Mouse (Mus musculus) granulocyte monocyte progenitor cell, adult 5-6 weeks (primary cell): Measurements from ENCODE around the gene Dars2. TPM values are rescaled to one million over a fixed set of nuclear protein-coding genes. Genes with fewer than 3 reads are reported as not detected.

Source experiments
- ATAC-seq: replicated peaks from 2 replicates; pipeline ENCODE4 v1.8.0; 2016; ENCODE audit warnings: mild to moderate bottlenecking, moderate TSS enrichment, inconsistent platforms; ENCODE audit not compliant: poor library complexity, severe bottlenecking
- total RNA-seq, 2 experiments: library from RNA; stranded (forward) in 1 of 2; stranded (reverse) in 1 of 2; fragments of 200-712, 200-1000 nt in 1 of 2; fragments of >200 nt in 1 of 2; fragmentation: Nextera tagmentation in 1 of 2; gene quantifications; 2 replicates each; pipeline ENCODE4 v1.2.3; 2014 to 2017

Dars2 gene
- 42.5 and 44.6 TPM in 2 replicates for total RNA-seq (2014; fragmentation: Nextera tagmentation)
- 27.6 and 33.5 TPM in 2 replicates for total RNA-seq (2017)

DNA sequence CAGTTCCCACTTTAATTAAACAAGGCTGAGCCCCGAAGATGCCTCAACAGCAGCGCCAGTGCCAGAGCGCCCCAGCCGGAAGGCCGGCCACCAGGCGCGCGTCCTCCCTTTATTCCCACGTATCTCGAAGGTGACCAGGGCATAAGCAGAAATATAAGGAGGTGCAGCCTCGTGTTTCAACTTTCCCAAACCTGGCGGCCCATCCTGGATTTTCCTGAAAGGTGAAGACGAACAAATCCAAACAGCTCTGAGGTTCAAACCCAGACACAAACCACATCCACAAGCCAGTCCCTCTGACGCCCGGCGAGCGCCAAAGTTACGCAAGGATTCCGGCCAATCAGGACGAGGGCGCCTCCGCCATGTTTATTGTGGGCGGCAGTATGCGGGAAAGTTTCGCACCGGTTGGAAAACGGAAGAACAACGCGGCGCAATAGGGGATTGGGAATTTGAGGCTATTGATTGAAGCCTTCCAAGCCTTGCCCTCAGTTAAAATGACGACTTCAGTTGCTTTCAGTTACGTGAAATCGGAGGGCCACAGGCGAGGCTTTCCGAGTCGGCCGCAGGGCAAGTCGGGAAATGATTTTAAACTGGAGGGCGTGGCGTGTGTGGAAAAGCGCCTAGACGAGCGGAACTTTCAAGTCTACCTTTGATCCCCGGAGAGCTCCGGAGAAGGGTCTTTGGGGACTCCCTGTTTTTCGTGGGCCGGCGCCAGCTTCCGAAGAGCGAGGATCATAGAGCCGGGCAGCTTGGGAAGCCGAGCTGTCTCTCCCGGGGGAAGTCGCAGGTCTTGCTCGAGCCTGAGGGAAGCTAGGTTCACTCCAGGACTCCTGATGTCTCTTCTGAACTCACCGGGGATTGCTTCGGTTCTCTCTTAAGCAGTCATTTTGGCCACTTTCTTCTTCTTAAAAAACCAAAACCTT lies at the start of gene Dars2, which contains the start of gene Cenpl:
Gene Dars2 (minus strand): TSS at position 307 of the 920 bp plus-strand sequence.
Gene Cenpl (plus strand): TSS at position 362 of the 920 bp plus-strand sequence.
- peak; percentile 88 for ATAC-seq

DNA sequence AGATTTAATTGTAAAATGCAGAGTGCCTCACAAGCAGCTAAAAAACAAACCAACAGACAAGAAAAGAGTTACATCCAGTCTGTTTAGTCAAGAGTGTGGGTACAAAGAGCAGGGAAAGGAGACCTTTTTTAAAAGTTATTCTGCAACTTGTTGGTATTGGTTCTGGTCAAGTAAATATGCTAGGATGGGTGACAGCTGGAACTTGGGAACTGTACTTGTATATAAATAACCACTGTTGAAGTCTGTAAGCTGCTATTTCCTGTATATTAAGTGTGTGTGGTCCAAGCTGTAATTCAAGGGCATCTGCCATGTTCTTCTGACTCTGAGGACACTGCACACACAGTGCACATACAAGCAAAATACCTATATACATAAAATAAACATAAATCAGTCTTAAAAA lies 44.1 kb upstream of the Dars2 start:
- no peak for ATAC-seq

DNA sequence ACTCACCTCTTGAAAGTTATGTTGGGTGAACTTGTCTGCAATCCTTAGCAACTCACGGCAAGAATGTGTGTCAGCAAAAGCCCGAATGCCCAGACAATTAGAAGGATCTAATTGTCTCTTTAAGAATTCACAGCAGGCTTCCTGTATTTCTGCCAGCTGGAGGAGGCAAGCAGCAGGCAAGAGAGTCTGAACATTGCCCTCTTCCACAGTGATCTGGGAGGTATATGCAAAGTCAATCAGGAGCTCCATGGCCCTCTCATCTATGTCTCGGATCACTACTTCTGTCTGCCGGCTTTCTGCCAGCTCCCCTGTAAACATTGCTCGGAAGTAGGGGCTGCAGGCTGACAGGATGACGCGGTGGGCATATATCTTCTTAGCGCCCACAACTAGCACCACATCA lies 38.8 kb upstream of the Dars2 start:
- ATAC-seq, result no peak

DNA sequence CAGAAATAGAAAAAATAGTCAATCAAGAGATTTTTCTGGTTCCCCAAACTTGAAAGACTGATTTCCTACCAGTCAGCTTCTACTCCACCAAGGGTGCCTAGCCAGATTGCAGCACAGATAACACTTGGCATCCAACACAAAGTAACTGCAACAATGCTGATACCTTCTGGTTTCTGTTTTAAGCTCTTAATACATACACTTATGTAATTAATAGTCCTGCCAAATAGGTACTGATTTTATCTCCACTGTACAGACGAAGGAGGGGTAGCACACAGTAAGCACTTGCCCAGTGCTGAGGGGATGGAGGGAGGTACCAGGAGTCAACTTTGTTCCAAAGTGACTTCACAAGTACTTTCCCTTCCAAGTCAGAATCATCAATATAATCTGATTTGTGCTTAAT lies 33.4 kb upstream of the Dars2 start:
- no peak for ATAC-seq

DNA sequence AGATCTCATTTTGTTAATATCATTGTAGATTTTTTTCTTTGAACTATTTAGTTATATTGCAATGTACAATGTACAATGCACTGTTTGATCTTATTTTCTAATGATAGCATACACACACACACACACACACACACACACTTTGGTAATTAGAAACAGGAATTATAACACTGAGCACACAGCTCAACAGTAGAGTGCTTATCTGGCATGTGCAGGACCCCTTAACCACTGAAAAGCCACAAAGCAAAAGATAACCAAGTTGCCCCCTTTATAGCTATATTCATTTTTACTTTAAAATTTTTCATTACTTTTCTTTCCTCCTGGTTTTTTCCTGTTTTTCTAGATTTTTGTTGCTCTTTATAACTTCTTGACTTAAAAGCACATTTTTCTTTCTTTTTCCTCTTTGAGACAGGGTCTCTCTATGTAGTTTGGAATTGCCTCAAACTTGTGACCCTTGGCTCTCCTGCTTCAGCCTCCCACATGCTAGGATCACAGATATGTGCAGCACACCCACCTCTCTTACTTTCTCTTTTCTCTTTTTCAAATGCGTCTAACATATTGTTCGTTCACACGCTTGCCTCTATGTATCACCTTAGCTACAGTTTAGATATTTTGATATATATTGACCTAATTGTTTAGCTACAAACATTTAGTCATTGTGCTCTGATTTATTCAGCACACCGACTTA lies 29.4 kb upstream of the Dars2 start:
- no peak for ATAC-seq

DNA sequence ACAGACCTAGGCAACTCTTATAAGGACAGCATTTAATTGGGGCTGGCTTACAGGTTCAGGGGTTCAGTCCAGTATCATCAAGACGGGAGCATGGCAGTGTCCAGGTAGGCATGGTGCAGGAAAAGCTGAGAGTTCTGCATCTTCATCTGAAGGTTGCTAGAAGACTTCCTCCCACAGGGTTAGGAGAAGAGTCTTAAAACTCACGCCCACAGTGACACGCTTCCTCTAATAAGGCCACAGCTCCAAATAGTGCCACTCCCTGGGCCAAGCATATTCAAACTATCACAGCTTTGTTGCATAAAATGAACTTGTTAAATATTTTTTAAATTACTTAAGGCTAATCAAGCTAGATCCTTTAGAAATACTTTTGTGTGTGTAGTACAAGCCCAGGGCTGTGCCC lies 6.8 kb upstream of the Dars2 start:
- peak; percentile 55 for ATAC-seq

DNA sequence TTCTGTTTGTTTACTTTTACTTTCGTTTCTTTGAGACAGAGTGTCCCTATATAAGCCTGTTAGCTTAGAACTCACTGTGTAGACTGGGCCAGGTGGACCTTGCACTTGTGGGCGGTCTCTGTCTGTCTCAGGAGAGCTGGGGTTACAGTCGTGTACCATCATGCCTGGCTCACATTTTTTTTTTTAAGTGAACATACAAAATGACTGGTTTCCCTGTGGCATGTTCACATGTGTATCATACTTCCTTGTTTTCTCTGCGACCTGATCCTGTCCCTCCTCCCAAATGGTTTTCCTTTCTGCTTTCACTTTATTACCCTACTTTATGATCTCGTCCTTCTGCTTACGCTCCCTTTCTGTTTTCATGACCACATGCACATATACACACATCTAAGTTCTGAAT lies 5.8 kb upstream of the Dars2 start:
- ATAC-seq, result peak; percentile 75

DNA sequence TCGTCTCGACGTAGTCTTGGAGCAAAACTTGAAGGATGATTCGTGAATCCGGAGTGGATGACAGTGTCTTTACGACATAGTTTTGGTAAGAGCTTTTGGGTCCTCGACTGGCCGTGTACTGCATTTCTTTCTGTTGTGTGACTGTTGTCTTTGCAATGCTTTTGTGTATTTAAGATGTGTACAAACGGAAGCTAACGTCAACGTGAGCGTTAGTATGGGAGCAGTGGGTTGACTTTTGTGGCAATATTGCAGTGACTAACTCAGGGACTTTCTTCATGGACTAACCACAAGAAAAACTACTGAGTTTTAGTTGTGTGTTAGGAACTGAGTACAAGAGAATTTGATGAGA lies 788 bp upstream of the Dars2 start:
- peak; percentile 15 for ATAC-seq

DNA sequence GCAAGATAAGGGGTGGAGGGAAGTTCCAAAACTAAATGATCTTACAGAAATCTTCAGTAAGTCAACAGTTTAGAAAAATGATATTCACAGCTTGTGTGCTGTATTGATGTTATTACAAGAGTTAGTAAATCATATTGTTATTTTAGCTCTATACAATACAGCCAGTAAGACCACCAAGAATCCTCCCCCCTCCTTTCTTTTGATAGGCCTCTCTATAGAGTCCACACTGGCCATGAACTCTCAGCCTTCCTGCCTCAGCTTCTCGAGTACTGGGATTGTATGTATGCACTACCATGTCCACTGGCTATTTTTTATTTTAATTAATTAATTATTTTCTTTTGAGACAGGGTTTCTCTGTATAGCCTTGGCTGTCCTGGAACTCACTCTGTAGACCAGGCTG lies 7.1 kb downstream of the Dars2 start:
- ATAC-seq, result no peak

DNA sequence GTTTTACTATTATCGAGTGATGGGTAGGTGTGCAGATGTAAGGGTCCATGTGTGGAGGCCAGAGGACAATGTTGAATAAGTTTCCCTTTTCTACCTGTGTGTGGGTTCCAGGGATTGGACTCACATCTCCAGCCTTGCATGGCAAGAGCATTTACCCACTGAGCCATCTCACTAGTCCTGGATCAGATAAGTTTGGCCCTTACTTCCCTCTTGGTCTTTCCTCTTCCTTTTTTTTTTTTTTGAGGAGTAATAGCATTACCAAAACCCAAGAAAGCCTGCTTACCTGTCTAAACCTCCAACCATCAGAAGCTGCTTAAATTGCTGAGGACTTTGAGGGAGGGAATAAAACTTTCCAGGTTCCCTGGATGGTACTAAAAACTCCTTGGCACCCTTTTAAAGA lies 13.3 kb downstream of the Dars2 start:
- no peak for ATAC-seq

DNA sequence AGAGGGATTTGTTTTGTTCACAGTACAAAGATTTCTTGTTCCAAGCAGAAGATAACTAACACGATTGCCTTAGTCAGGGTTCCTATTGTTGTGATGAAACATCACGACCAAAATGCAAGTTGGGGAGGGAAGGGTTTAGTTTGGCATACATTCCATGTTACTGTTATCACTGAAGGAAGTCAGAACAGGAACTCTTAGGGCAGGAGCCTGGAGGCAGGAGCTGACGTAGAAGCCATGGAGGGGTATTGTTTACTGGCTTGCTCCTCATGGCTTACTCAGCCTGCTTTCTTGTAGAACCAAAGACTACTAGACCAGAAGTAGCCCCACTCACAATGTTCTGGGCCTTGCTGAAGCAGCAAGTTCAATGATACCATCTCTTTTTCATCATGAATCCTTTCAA lies 23.5 kb downstream of the Dars2 start:
- no peak for ATAC-seq

DNA sequence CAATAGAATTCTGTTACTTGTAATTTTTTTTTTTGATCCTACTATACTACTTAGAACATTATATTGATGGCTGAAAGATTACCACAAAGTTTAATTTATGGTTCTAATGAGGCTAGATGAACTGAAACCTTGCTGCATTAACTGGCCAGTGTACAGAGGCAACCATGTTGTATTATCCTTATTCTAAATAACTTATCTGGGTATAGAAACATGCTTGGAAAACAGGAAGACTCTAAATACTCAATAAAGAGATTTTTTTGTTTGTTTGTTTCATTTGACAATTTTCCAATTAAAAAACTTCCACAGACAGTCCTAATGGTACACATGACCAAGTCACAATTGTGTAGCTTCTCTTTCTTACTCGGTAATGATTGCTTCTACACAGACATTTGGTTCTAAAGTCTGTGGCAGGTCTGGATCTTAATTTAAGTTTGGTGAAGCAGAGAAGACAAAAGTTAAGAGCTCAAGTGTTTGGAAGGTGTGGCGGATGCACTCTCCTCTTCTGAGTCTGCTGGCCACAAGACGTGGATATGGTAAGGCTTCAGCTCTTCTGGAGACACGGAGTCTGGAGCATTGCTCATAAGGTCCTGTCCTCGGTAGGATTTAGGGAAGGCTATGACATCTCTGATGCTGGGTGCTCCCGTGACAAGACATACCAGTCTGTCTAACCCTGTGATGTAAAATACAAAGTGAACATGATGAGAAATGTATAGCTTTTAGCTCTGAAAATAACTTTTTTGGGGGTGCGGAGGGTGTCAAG lies 29.0 kb downstream of the Dars2 start:
- no peak for ATAC-seq

DNA sequence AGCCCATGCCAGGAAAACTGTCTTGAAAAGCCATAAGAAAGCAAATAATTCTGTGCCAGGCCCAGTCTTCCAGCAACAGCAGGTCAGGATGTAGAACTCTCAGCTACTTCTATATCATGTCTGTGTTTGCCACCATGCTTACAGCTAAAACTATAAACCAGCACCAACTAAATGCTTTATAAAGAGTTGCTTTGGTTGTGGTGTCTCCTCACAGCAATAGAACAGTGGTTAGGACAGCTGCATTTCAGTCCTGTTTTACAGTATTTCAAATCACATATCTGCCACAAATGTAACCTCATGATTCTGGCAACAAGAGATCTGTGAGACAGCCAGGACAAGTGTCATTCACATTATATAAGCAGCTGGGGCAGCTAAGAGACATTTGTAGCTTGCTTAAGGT lies 29.6 kb downstream of the Dars2 start:
- no peak for ATAC-seq

DNA sequence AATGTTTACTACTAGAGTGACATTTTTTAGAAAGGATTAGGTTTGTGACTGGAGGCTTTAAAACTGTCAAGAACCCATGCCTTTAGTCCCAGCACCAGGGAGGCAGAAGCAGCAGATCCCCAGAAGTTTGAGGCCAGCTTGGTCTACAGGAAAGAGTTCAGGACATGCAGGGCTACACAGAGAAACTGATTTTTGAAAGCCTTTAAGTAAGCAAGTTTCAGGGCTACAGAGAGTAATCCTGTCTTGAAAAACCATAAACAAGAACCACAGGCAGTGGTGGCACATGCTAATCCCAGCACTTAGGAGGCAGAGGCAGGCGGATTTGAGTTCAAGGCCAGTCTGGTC lies 30.1 kb downstream of the Dars2 start:
- no peak; the same call in 1 of the 2 replicates for ATAC-seq

DNA sequence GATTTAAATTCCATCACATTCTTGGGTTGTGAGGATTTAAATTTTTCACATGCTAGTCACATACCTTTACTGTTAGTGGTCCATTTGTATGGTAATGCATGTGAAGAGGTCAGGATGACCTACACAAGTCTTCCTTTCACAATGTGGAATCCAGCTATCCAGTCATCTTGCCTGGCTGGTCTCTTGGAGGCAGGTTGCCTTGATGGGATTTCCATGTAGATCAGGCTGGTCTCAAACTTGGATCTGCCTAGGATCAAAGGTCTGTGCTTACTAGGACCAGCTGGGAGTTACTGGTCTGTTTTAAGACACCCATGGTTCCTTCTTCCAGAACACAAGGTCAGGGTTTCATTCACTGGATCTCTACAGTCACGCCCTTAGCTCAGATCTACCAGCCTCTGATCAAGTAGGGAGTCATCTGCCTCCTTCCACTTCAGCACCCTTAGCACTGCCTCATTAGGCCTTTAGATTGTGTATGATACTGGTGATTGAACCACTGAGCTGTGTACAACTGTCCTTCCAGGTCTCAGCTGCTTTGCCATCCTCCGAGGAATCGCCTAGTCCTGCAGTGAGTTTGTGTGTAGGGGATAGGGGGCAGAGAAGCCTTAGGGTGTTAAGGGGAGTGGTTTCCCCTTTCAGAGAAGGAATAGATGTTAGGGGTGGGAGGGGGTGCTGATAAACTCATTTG lies 30.6 kb downstream of the Dars2 start:
- peak; percentile 8 for ATAC-seq

DNA sequence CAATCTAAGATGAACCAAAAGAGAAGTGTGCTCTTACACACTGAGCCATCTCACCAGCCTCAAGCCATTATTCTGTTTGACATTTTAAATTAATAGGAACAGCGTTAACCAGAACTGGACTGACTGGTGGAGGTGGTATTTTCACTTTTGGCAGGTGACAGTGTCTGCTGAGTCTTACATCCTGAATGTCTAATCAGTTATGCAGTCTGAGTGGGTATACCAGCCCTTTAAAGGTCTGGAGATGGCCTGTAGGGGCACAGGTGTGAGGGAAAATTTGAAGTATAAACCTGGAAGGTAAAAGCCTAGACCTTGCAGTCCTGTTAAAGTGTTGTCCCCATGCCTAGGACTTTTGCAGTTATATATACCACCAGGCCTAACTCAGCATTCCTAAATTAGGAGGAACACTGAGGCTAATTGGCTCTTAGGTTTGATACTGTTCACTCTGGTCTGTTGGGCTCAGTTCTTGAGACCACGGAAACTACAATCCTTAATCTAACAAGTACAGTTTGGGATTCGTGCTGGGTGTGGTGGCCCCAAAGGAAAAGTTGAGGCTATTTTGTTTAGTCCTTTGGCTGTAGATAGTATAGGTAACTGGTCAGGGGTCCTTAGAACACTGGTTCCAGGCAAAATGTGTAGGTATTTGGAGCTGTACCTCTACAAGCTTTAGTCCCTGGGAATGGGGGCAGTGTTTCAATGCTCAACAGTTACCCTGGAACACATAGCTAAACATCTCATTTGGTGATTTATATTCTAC lies 31.3 kb downstream of the Dars2 start:
- ATAC-seq, result no peak

DNA sequence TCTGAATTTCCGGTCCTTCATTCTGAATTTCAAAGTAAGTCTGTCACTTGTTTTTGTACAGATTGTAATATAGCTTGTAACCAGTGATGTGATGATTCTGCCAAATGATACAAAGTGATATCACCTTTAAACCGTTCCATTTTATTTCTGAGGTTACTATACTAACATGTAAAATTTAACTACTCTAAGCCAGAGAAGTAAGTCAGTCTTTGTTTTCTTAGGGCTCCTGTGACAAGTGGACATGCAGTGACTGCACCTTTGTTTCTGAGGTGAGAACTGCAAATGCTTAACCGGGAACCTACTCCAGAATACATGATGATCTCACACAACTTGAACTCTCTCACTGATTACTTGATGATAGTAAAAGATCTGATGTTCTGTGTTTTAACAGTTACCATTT lies 32.5 kb downstream of the Dars2 start:
- ATAC-seq, result no peak

DNA sequence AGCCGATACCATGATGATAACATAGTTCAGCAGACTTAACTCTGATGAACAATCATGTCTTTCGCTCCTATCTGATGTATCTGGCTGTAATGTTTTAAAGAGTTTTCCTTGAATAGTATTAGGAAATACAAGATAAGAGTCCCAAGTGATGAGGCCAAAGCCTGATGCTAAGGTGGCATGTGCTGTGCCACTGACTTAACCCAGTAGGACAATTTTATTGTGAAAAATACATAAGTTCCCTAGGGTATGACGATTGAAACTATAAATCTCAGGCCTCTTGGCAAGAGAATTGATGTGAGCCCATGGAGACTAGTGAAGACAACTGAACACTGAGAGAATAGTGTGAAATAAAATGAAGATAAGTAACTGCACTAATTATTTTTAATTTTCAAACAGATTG lies 32.9 kb downstream of the Dars2 start:
- ATAC-seq, result no peak

DNA sequence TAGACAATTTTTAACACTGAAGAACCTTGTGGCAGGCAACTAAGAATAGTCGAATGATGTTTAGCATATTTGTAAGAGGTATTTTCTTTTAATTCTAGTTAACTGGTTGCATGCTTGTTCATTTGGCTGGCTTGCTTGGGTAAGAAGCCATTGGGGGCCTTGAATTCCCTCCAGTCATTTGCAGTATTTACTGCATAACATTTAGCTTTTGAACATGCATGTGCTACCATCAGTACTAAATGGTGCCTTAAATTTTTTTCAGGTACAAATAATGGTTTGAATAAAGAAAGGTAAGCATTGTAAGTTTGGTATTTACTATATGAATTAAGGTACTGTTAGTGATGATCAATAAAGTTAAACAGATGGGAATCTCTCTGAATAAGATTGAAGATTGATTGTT lies 33.4 kb downstream of the Dars2 start:
- no peak for ATAC-seq

DNA sequence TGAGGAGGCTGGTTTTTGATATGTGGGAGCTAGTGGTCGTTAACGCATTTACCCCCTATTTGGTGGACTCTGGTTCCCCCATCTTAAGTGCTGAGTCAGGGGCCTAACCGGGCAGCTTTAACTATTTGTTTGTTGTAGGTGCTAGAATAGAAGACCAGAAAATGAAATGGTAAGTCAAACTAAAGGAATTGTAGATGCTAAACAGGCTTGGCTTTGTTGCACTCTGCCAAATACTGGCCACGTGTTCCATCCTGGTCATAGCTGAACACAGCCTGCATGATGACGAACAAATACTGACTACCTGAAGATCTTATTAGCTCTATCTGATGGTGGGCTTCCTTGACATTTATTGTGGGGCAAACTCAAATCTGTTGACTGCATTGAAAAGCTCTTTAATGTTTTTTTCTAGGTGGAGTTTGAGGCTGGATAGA lies 34.0 kb downstream of the Dars2 start:
- no peak for ATAC-seq
